Mouse (Mus musculus) heart, embryonic 14.5 days (tissue): ENCODE results near the gene Rack1. TPM values are rescaled to one million over a fixed set of nuclear protein-coding genes. Genes with fewer than 3 reads are reported as not detected.
A peak's percentile ranks its signal among the peaks of the same experiment; 100 is the strongest.

Experiments
- ATAC-seq: fragments of 200-750 bp; cut with Nextera tagmentation; 2 replicates; pipeline ENCODE4 v1.8.0; 2017; ENCODE audit warnings: low read depth, moderate TSS enrichment; ENCODE audit not compliant: insufficient number of reproducible peaks, insufficient read depth, low FRiP score
- H3K27ac ChIP-seq, 2 experiments: fragments of 200-500 bp in 1 of 2; fragments of 300-500 bp in 1 of 2; sonication (generic) in 1 of 2; replicated peaks in 1 of 2; 2 replicates each; pipeline ENCODE4 v1.5.1; 2012 to 2014; ENCODE audit warnings: low read depth in 2 of 2, low read length in 2 of 2, control low read depth in 1 of 2, mild to moderate bottlenecking in 1 of 2, mixed read lengths in 1 of 2; ENCODE audit not compliant: control insufficient read depth in 1 of 2, insufficient read depth in 1 of 2
- H3K27me3 ChIP-seq: fragments of 300-500 bp; sonication (generic); 2 replicates; pipeline ENCODE4 v1.6.1; 2014; ENCODE audit warnings: mild to moderate bottlenecking, low read length, control low read depth; ENCODE audit not compliant: control insufficient read depth, insufficient read depth
- H3K36me3 ChIP-seq: fragments of 300-500 bp; sonication (generic); 2 replicates; pipeline ENCODE4 v1.6.1; 2014; ENCODE audit warnings: mild to moderate bottlenecking, control low read depth, low read length, mixed read lengths; ENCODE audit not compliant: control insufficient read depth, insufficient read depth
- H3K4me1 ChIP-seq, 2 experiments: fragments of 200-500 bp in 1 of 2; fragments of 300-500 bp in 1 of 2; sonication (generic) in 1 of 2; 2 replicates each; pipeline ENCODE4 v1.6.1; 2012 to 2014; ENCODE audit warnings: low read length in 2 of 2, control low read depth in 1 of 2, mixed read lengths in 1 of 2; ENCODE audit not compliant: control insufficient read depth in 2 of 2, insufficient read depth in 2 of 2
- H3K4me2 ChIP-seq: fragments of 300-500 bp; sonication (generic); 2 replicates; pipeline ENCODE4 v1.6.1; 2014; ENCODE audit warnings: mild to moderate bottlenecking, low read length
- H3K4me3 ChIP-seq, 2 experiments: fragments of 200-500 bp in 1 of 2; fragments of 300-500 bp in 1 of 2; sonication (generic) in 1 of 2; 2 replicates each; pipeline ENCODE4 v1.5.1; 2012 to 2014; ENCODE audit warnings: low read length in 2 of 2, mild to moderate bottlenecking in 2 of 2, control low read depth in 1 of 2, low read depth in 1 of 2, moderate library complexity in 1 of 2; ENCODE audit not compliant: control insufficient read depth in 1 of 2, insufficient read depth in 1 of 2
- H3K9ac ChIP-seq: fragments of 300-500 bp; sonication (generic); 2 replicates; pipeline ENCODE4 v1.6.1; 2014; ENCODE audit warnings: mild to moderate bottlenecking, low read length
- H3K9me3 ChIP-seq: fragments of 300-500 bp; sonication (generic); 2 replicates; pipeline ENCODE4 v1.6.1; 2016; ENCODE audit warnings: low read length, control low read depth; ENCODE audit not compliant: control insufficient read depth
- WGBS: fragments of 180-500 bp; shearing (Covaris S2); extraction: QIAGEN DNeasy Blood & Tissue Kit; methylation state at CpG from one replicate; pipeline ENCODE4 v1.1.7; 2014; 5-methylcytosine and 5-hydroxymethylcytosine counted together
- polyA plus RNA-seq: library from polyadenylated mRNA; unstranded; fragments of >200 nt; fragmentation: Nextera tagmentation; extraction: Ambion mirVana; gene quantifications from 2 replicates; pipeline ENCODE4 v1.2.1, GENCODE M21; 2014

The Rack1 gene
- polyA plus RNA-seq, 1 experiment from 2014 or later = 512 TPM

DNA sequence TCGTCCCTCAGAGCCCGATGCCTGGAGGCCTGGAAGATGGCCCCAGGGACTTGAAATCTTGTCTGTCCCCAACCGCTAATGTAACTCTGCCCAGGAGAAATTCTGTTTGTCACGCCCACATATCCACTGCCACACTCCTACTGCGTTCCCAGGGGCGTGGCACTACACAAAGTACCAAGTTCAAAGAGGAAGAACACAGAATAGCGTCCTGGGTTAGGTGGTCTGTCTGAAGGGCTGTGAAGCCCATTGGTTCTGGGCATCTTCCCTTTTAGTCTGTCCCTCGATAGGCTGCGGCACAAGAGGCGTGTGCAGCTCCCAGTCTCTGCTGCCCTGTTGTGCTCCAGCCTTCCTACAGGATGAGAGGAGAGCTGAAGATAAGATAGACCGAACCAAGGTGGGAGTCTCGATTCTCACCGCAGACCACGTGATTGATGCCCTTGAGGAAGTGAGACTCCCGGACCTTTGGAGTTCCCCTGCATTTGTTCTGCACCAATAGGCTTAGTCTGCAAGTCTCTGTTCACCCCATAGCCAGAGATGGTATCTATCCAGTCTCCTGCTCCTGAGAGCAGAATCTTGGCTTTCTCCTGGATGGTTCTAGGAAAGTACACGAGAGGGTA is 38.2 kb downstream of the Rack1 start:
- H3K9ac ChIP-seq = peak overlapping the region; percentile 75
- H3K9me3 ChIP-seq = no peaks in the 10 kb centered on the region
- H3K4me1 ChIP-seq = peaks cover 3 to 5% of the 10 kb centered on the region in 2 experiments
- ATAC-seq = no peak
- 1% methylated on average over 16 of the region's 16 CpGs for WGBS
- no peaks in the 10 kb centered on the region for H3K36me3 ChIP-seq
- peaks cover 6% of the 10 kb centered on the region; the same call in 1 of the 2 replicates for H3K27me3 ChIP-seq
- H3K4me3 ChIP-seq = peak overlapping the region; percentile 76 to 78
- peak overlapping the region; percentile 76 for H3K4me2 ChIP-seq
- H3K27ac ChIP-seq = peak overlapping the region in 1 of 2 experiments; percentile 34; a peak in 1 of 4 replicates

DNA sequence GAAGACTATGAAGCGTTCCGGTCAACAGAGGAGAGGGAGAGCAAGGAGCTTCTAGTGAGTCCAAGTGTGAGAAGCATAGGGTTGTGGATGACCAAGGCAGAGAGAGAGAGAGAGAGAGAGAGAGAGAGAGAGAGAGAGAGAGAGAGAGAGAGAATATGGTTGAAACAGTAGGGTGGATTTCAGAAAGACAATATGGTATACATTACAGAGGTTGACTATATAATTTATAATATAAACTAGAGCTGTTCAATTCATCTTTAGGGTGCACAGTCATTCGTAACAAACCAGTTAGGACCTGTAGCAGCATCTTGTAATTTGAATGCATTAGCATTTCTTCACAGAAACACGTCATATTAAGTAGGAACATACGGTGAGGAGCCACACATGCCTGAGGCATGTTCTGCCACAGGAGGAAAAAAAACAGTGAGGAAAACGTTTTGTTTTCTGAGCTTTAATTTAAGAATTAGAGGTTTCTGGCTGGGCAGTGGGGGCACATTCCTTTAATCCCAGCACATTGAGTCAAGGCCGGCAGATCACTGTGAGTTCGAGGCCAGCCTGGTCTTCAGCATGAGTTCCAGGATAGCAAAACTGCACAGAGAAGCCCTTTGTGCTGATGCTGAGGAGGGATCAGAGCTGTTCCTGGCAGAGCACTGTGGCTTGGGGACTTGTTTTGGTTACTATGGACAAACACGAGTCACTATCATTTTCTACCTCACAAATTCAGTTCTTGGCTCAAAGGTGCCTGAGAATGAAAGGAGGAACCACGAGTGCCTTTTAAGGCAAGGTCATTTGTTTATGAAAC is 38.9 kb downstream of the Rack1 start:
- Histone ChIP-seq H3K9me3 (no peaks in the 10 kb centered on the region), H3K27me3 (peaks cover 6% of the 10 kb centered on the region; the same call in 1 of the 2 replicates), H3K9ac (no peak overlapping the region), H3K4me1 (peaks cover 3 to 5% of the 10 kb centered on the region in 2 experiments), H3K36me3 (no peaks in the 10 kb centered on the region), H3K4me2 (peak overlapping the region; percentile 76), H3K4me3 (peak overlapping the region in 1 of 2 experiments; percentile 76; a peak in 1 of 4 replicates), H3K27ac (no peak overlapping the region)
- 78% methylated on average over 10 of the region's 10 CpGs for WGBS
- no peak for ATAC-seq

DNA sequence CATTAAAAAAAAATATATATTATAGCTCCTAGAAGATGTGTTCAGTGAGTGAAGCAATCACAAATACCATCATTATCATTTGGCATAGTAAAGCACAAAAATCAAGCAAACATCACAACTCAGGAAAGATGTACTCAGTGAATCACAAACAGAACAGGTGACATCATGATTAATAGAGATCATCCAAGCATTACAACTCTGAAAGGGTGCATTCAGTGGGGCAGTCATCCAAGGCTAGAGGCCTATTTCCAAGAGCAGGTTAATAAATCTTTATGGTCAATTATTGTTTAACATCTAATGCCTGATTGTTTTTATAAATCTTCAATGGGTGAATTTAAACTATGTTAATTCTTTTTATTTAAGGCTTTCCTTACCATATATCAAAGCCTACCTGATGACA is 40.7 kb downstream of the Rack1 start:
- Histone ChIP-seq H3K4me1 (peaks cover 3 to 5% of the 10 kb centered on the region in 2 experiments), H3K9ac (no peak overlapping the region), H3K27me3 (peaks cover 6% of the 10 kb centered on the region; the same call in 1 of the 2 replicates), H3K27ac (no peak overlapping the region), H3K36me3 (no peaks in the 10 kb centered on the region), H3K4me3 (no peak overlapping the region), H3K9me3 (no peaks in the 10 kb centered on the region), H3K4me2 (no peak overlapping the region)
- ATAC-seq = no peak

DNA sequence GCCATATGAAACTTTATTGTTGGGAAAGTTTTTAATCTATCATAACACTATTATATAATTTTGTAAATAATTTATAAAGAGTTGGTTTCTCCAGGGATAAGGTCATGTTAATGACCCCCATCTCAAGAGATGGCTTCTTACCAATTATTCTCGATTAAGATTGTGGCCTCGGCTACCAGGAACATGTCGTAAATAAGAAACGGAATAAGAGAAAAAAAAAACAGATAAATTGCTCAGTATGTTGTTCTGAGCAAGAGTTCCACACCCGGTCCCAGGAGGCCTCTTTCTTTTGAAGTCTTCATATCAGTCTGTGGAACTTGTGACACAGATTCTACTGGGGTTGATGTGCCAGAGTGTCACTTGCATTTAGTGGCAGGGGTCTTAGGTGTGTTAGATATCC is 41.1 kb downstream of the Rack1 start:
- no peak for ATAC-seq
- Histone ChIP-seq H3K4me2 (no peak overlapping the region), H3K9ac (no peak overlapping the region)

DNA sequence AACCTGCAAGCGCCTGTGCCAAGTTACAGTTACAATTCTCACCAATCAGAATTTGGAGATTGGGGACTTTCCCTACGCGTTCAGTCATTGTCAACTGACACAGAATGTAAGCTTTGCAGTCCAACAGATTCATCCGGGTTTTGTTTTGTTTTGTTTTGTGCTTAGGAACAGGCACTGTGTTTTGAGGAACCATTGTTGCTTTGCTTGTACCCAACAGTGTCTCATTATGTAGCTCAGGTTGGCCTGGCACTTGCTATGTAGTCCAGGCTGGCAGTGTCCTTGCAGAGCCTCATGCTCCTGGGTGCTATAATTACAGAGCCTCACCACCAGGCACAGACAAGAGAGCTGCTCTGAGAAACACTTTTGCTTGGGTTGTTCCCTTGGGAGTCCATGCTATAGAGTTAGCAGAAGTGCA is 42.3 kb downstream of the Rack1 start:
- Histone ChIP-seq H3K36me3 (no peaks in the 10 kb centered on the region), H3K27ac (no peak overlapping the region), H3K9ac (no peak overlapping the region), H3K27me3 (no peaks in the 10 kb centered on the region), H3K4me1 (peaks cover 0 to 5% of the 10 kb centered on the region in 2 experiments; a peak in 3 of 4 replicates), H3K4me2 (no peak overlapping the region), H3K4me3 (no peak overlapping the region), H3K9me3 (no peaks in the 10 kb centered on the region)
- ATAC-seq = no peak
- 79% methylated on average over 4 of the region's 4 CpGs for WGBS

More for the DNA sequence above, 41.1 kb downstream of the Rack1 start:
- Histone ChIP-seq H3K27me3 (peaks cover 6% of the 10 kb centered on the region; the same call in 1 of the 2 replicates), H3K4me3 (no peak overlapping the region), H3K27ac (no peak overlapping the region), H3K9me3 (no peaks in the 10 kb centered on the region), H3K4me1 (peaks cover 3 to 5% of the 10 kb centered on the region in 2 experiments), H3K36me3 (no peaks in the 10 kb centered on the region)
- WGBS = 82% methylated on average over 5 of the region's 5 CpGs

DNA sequence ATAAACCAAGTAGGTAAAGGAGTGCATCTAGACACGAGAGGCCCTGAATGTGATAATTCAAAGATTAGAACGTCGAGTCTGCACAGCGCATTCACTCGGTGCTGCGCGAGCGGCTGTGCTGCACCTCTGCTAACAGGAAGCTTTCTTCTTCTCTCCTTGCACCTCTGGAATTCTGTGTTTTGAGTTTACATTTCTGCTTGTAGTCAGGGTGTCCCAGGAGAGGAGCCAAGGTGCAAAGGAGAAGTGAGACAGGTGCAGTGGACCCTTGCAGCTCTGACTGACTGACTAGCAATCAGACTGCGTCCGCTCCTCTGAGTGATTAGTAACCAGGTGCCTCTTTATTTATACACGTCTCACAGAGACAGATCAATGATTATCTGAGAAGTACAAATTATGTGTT is 43.1 kb downstream of the Rack1 start:
- H3K9ac ChIP-seq = no peak overlapping the region
- 81% methylated on average over 11 of the region's 11 CpGs for WGBS
- H3K4me3 ChIP-seq = no peak overlapping the region
- no peaks in the 10 kb centered on the region for H3K9me3 ChIP-seq
- H3K27me3 ChIP-seq = 0 out of 2 replicates have a peak, but pooled peaks cover under 1% of the 10 kb centered on the region
- no peaks in the 10 kb centered on the region for H3K36me3 ChIP-seq
- H3K4me1 ChIP-seq = peaks cover 0 to 5% of the 10 kb centered on the region in 2 experiments; a peak in 3 of 4 replicates
- no peak overlapping the region for H3K27ac ChIP-seq
- H3K4me2 ChIP-seq = no peak overlapping the region
- no peak for ATAC-seq

DNA sequence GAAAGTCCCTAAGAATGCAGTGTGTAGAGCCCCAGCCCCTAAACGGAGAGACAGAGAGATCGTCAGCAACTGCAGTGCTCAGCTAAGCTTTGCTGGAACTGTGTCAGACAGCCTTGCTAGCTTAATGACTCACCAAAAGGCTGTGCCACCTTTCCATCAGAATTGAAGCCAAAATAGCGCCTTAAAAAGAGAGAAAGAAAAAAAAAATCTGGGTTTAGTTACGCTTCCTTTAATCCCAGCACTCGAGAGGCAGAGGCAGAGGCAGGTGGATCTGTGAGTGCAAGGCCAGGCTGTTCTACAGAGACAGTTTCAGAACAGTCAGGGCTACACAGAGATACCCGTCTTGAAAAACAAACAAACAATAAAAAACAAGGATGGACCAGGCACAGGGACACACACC is 44.2 kb downstream of the Rack1 start:
- Histone ChIP-seq H3K4me1 (no peaks in the 10 kb centered on the region), H3K9me3 (no peaks in the 10 kb centered on the region), H3K4me2 (no peak overlapping the region), H3K4me3 (no peak overlapping the region), H3K27ac (no peak overlapping the region), H3K27me3 (peaks cover 7% of the 10 kb centered on the region; the same call in 1 of the 2 replicates), H3K9ac (no peak overlapping the region), H3K36me3 (no peaks in the 10 kb centered on the region)
- 63% methylated on average over 6 of the region's 6 CpGs for WGBS
- ATAC-seq = no peak
